Mouse (Mus musculus): Measurements from ENCODE around the gene Rpl41.
"Not testable (repeated sequence)": the region's sequence is repeated elsewhere in the genome, so short reads cannot be mapped to it uniquely, and the experiment has no call there.

Rpl41 gene

GRCm38 (mm10) chr10:128556286-128556685 lies 7.2 kb upstream of the Rpl41 start:
- DNase-seq (ENCODE audit: low read depth, low spot score): no peak

GRCm38 (mm10) chr10:128555567-128555966 lies 6.5 kb upstream of the Rpl41 start:
- DNase-seq (ENCODE audit: low read depth, low spot score): not testable (repeated sequence)

- not testable (repeated sequence) for DNase-seq (ENCODE audit: low read depth, low spot score)
Measured at GRCm38 (mm10) chr10:128550144-128550823, 1.2 kb upstream of the Rpl41 start.

- DNase-seq (ENCODE audit: low read depth, low spot score): not testable (repeated sequence)
Measured at GRCm38 (mm10) chr10:128549682-128550057, 565 bp upstream of the Rpl41 start.

- not testable (repeated sequence) for DNase-seq (ENCODE audit: low read depth, low spot score)
Measured at GRCm38 (mm10) chr10:128548051-128548791, 884 bp downstream of the Rpl41 start.

- DNase-seq (ENCODE audit: low read depth, low spot score): peak; percentile 94
Measured at GRCm38 (mm10) chr10:128547361-128548032, 1.6 kb downstream of the Rpl41 start, which contains the start of gene Zc3h10. TSS of gene Zc3h10 (minus strand) at chr10:128547774.

GRCm38 (mm10) chr10:128546787-128547186 lies 2.3 kb downstream of the Rpl41 start:
- DNase-seq (ENCODE audit: low read depth, low spot score): no peak

- peak; percentile 60 for DNase-seq (ENCODE audit: low read depth, low spot score)
Measured at GRCm38 (mm10) chr10:128546361-128546760, 2.7 kb downstream of the Rpl41 start.

- DNase-seq (ENCODE audit: low read depth, low spot score): no peak
Measured at GRCm38 (mm10) chr10:128545570-128545898, 3.6 kb downstream of the Rpl41 start.

- DNase-seq (ENCODE audit: low read depth, low spot score): no peak
Measured at GRCm38 (mm10) chr10:128544674-128545569, 4.2 kb downstream of the Rpl41 start.

GRCm38 (mm10) chr10:128544151-128544657 lies 4.9 kb downstream of the Rpl41 start:
- DNase-seq (ENCODE audit: low read depth, low spot score): no peak

- no peak for DNase-seq (ENCODE audit: low read depth, low spot score)
Measured at GRCm38 (mm10) chr10:128543100-128543499, 6.0 kb downstream of the Rpl41 start.

GRCm38 (mm10) chr10:128538340-128538870 lies 10.7 kb downstream of the Rpl41 start:
- no peak for DNase-seq (ENCODE audit: low read depth, low spot score)

- DNase-seq (ENCODE audit: low read depth, low spot score): peak; percentile 80
Measured at GRCm38 (mm10) chr10:128536266-128536940, 12.7 kb downstream of the Rpl41 start.

- DNase-seq (ENCODE audit: low read depth, low spot score): no peak
Measured at GRCm38 (mm10) chr10:128535624-128536265, 13.4 kb downstream of the Rpl41 start.

GRCm38 (mm10) chr10:128535206-128535605 lies 13.9 kb downstream of the Rpl41 start:
- no peak for DNase-seq (ENCODE audit: low read depth, low spot score)

GRCm38 (mm10) chr10:128526366-128527356 lies 22.4 kb downstream of the Rpl41 start:
- DNase-seq (ENCODE audit: low read depth, low spot score): no peak

GRCm38 (mm10) chr10:128525671-128526308 lies 23.3 kb downstream of the Rpl41 start, which contains the start of gene Esyt1:
TSS of gene Esyt1 (minus strand) at chr10:128525871.
- peak; percentile 91 for DNase-seq (ENCODE audit: low read depth, low spot score)
